Mouse (Mus musculus) stomach, postnatal 0 days (tissue): ENCODE measurements around the gene Oaz1.

ENCODE experiments used
- CTCF ChIP-seq: IDR thresholded peaks from 2 replicates; pipeline ENCODE4 v1.5.1; 2016; ENCODE audit warnings: antibody characterized with exemption, low read depth, mild to moderate bottlenecking, moderate library complexity
- EP300 ChIP-seq: optimal IDR thresholded peaks from 2 replicates; pipeline ENCODE3; 2016; ENCODE audit warnings: antibody characterized with exemption

DNA sequence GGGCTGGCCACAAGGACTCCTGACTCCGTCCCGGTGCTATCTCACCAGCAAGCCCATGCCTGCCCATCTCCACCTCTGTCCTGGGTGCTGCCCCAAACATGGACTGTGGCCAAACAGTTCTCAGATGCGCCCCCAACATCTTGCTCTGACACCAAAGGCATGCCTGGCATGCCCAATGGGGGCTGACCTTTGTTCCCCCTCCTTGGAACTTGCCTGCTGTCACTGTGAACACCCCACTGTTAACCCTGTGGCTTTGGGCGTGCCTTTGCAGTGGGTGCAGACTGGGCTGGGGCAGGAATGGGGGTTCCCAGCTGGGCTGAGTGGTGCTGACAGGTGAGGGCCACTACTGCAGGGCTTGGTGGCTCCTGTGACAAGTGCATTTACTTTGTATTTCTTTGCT, 32.7 kb upstream of the Oaz1 start:
- TF ChIP-seq EP300 (no peak), CTCF (no peak)
